Mouse (Mus musculus) B cell, adult (primary cell): ENCODE measurements around the gene Plekhb2. TPM values are rescaled to one million over a fixed set of nuclear protein-coding genes. Genes with fewer than 3 reads are reported as not detected.

ENCODE experiments used
- total RNA-seq: library from RNA; stranded (reverse); gene quantifications from 4 replicates; pipeline ENCODE4 v1.2.4, GENCODE M21; 2023; ENCODE audit not compliant: inconsistent age

The Plekhb2 gene
- total RNA-seq = 37.9 to 53.6 TPM (median 42.1 TPM) in 4 replicates

DNA sequence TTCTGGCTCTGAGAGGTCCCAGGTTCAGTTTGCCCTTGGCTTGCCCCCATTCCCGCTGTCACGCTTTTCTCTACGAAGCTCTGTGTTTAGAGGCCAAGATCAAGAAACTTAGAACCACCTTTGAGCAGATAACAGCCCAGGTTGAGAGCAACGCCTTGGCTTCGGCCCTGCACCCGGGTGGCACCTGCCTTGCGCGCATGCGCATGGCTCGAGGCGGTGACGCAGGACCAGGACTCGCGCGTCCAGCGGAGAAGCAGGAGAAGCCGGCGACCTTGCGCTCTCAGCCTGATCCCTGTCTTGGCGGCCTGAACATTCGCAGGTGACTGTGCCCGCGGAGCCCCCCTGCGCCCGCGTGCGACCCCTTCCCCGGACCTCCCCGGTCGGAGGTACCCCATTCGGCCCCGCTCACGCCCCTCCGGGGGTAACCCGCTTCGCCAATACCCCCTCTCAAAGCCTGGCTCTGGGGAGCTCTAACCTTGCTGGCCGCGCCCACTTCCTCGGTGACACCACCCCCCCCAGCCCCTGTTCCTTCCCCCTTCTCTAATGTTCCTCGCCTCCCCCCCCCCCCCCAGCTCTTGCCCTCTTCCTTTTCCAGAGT, at the start of gene Plekhb2:
Plekhb2 (plus strand) TSS at position 232 of the 598 bp plus-strand sequence.

DNA sequence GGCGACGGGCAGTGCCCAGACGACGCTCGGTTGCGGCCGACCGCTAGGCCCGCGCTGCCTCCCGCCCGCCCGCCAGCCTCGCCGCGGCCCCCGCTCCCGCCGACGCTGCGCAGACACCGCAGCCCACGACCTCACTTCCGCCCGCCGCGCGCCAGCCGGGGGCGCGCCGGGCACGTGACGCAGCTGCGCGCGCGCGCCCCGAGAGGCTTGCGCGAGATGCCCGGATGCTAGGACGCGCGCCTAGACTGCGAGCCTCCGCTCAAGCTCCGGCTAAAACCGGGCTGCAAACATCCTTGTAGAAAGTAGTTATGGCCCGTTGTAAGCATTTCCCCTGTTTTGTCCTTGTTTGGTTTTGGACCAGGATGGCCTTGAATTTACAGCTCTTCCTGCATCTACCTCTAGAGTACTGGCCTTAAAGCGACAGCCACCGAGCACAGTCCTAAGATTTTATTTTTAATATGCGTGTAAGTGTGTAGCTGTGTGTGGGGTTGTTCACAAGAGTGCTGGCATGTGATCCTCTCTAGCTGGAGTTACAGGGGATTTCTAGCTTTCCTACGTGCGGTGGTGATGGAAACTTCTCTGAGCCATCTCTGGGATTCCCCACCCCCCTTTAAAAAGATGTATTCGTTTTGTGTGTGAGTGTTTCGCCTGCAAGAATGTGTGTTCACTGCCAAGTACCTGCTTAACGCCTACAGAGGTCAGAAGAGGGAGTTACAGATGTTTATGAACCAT, 6.7 kb upstream of the Plekhb2 start, which contains the start of gene Fam168b:
Fam168b (minus strand) TSS at position 179 of the 732 bp plus-strand sequence.

Other genes starting within 250 kb of the Plekhb2 start
- 201 to 213 TPM (median 212 TPM) in 4 replicates for gene Fam168b, start 6.9 kb upstream of the Plekhb2 start, total RNA-seq